Mouse (Mus musculus): ENCODE data around the gene Umad1. TPM values are rescaled to one million over a fixed set of nuclear protein-coding genes. Genes with fewer than 3 reads are reported as not detected.
A peak's percentile ranks its signal among the peaks of the same experiment; 100 is the strongest.

Umad1 gene
- polyA plus RNA-seq, 1 experiment from 2014 or later: 15.4 TPM

GRCm38 (mm10) chr6:8441814-8442213 is 182.7 kb downstream of the Umad1 start:
- 92% methylated on average over 3 of the region's 3 CpGs for WGBS
- H3K36me3 ChIP-seq (replicated peaks): no peaks in the 10 kb centered on the region
- H3K9me3 ChIP-seq: no peaks in the 10 kb centered on the region
- H3K4me3 ChIP-seq: no peak overlapping the region
- H3K27ac ChIP-seq (replicated peaks): no peak overlapping the region
- peaks cover 4% of the 10 kb centered on the region for H3K4me1 ChIP-seq
- DNase-seq (ENCODE audit: low spot score): no peak
- H3K27me3 ChIP-seq (replicated peaks; ENCODE audit: low read depth, poor library complexity, severe bottlenecking): no peaks in the 10 kb centered on the region

GRCm38 (mm10) chr6:8446786-8447185 is 187.7 kb downstream of the Umad1 start:
- Histone ChIP-seq H3K4me3 (no peak overlapping the region), H3K4me1 (peaks cover 7% of the 10 kb centered on the region), H3K9me3 (no peaks in the 10 kb centered on the region), H3K27ac (replicated peaks) (peak overlapping the region; percentile 48; the same call in 1 of the 2 replicates), H3K36me3 (replicated peaks) (no peaks in the 10 kb centered on the region), H3K27me3 (replicated peaks; ENCODE audit: low read depth, poor library complexity, severe bottlenecking) (no peaks in the 10 kb centered on the region)
- peak; percentile 38 for DNase-seq (ENCODE audit: low spot score)
- 48% methylated on average over 5 of the region's 5 CpGs for WGBS

- H3K27me3 ChIP-seq (replicated peaks; ENCODE audit: low read depth, poor library complexity, severe bottlenecking): no peaks in the 10 kb centered on the region
- no peak overlapping the region for H3K4me3 ChIP-seq
- no peaks in the 10 kb centered on the region for H3K4me1 ChIP-seq
- no peaks in the 10 kb centered on the region for H3K36me3 ChIP-seq (replicated peaks)
- DNase-seq (ENCODE audit: low spot score): no peak
- no peak overlapping the region for H3K27ac ChIP-seq (replicated peaks)
- WGBS: 86% methylated on average over 5 of the region's 5 CpGs
- H3K9me3 ChIP-seq: no peaks in the 10 kb centered on the region
Measured at GRCm38 (mm10) chr6:8455599-8455998, 196.5 kb downstream of the Umad1 start.

- H3K36me3 ChIP-seq (replicated peaks): no peaks in the 10 kb centered on the region
- no peaks in the 10 kb centered on the region for H3K9me3 ChIP-seq
- no peaks in the 10 kb centered on the region for H3K27me3 ChIP-seq (replicated peaks; ENCODE audit: low read depth, poor library complexity, severe bottlenecking)
- no peaks in the 10 kb centered on the region for H3K4me1 ChIP-seq
- DNase-seq (ENCODE audit: low spot score): no peak
- 91% methylated on average over 4 of the region's 4 CpGs for WGBS
- no peak overlapping the region for H3K4me3 ChIP-seq
- no peak overlapping the region for H3K27ac ChIP-seq (replicated peaks)
Measured at GRCm38 (mm10) chr6:8458596-8458995, 199.5 kb downstream of the Umad1 start.

- WGBS: 92% methylated on average over 2 of the region's 2 CpGs
- no peak for DNase-seq (ENCODE audit: low spot score)
- Histone ChIP-seq H3K27ac (replicated peaks) (no peak overlapping the region), H3K36me3 (replicated peaks) (no peaks in the 10 kb centered on the region), H3K4me3 (no peak overlapping the region), H3K9me3 (no peaks in the 10 kb centered on the region), H3K27me3 (replicated peaks; ENCODE audit: low read depth, poor library complexity, severe bottlenecking) (no peaks in the 10 kb centered on the region), H3K4me1 (no peaks in the 10 kb centered on the region)
Measured at GRCm38 (mm10) chr6:8462447-8462846, 203.4 kb downstream of the Umad1 start.

GRCm38 (mm10) chr6:8465388-8465787 is 206.3 kb downstream of the Umad1 start:
- DNase-seq (ENCODE audit: low spot score): no peak
- H3K27me3 ChIP-seq (replicated peaks; ENCODE audit: low read depth, poor library complexity, severe bottlenecking): no peaks in the 10 kb centered on the region
- no peak overlapping the region for H3K27ac ChIP-seq (replicated peaks)
- no peaks in the 10 kb centered on the region for H3K9me3 ChIP-seq
- no peaks in the 10 kb centered on the region for H3K36me3 ChIP-seq (replicated peaks)
- H3K4me1 ChIP-seq: no peaks in the 10 kb centered on the region
- H3K4me3 ChIP-seq: no peak overlapping the region
- WGBS: 70% methylated on average over 1 of the region's 1 CpGs

- Histone ChIP-seq H3K4me3 (no peak overlapping the region), H3K4me1 (no peaks in the 10 kb centered on the region), H3K36me3 (replicated peaks) (no peaks in the 10 kb centered on the region), H3K9me3 (no peaks in the 10 kb centered on the region), H3K27ac (replicated peaks) (no peak overlapping the region), H3K27me3 (replicated peaks; ENCODE audit: low read depth, poor library complexity, severe bottlenecking) (no peaks in the 10 kb centered on the region)
- whole genome bisulfite sequencing: 81% methylated on average over 5 of the region's 5 CpGs
- no peak for DNase-seq (ENCODE audit: low spot score)
Measured at GRCm38 (mm10) chr6:8465985-8466384, 206.9 kb downstream of the Umad1 start.

- DNase-seq (ENCODE audit: low spot score): no peak
- Histone ChIP-seq H3K27me3 (replicated peaks; ENCODE audit: low read depth, poor library complexity, severe bottlenecking) (no peaks in the 10 kb centered on the region), H3K36me3 (replicated peaks) (no peaks in the 10 kb centered on the region), H3K27ac (replicated peaks) (no peak overlapping the region), H3K4me1 (no peaks in the 10 kb centered on the region), H3K4me3 (no peak overlapping the region), H3K9me3 (no peaks in the 10 kb centered on the region)
- WGBS: 62% methylated on average over 10 of the region's 10 CpGs
Measured at GRCm38 (mm10) chr6:8467667-8468337, 208.7 kb downstream of the Umad1 start.

GRCm38 (mm10) chr6:8469918-8470317 is 210.8 kb downstream of the Umad1 start:
- no peaks in the 10 kb centered on the region for H3K36me3 ChIP-seq (replicated peaks)
- no peaks in the 10 kb centered on the region for H3K27me3 ChIP-seq (replicated peaks; ENCODE audit: low read depth, poor library complexity, severe bottlenecking)
- H3K27ac ChIP-seq (replicated peaks): no peak overlapping the region
- H3K4me1 ChIP-seq: no peaks in the 10 kb centered on the region
- no peak overlapping the region for H3K4me3 ChIP-seq
- DNase-seq (ENCODE audit: low spot score): no peak
- WGBS: 95% methylated on average over 3 of the region's 3 CpGs
- H3K9me3 ChIP-seq: no peaks in the 10 kb centered on the region

- Histone ChIP-seq H3K4me3 (no peak overlapping the region), H3K9me3 (no peaks in the 10 kb centered on the region), H3K4me1 (no peaks in the 10 kb centered on the region), H3K27me3 (replicated peaks; ENCODE audit: low read depth, poor library complexity, severe bottlenecking) (no peaks in the 10 kb centered on the region), H3K27ac (replicated peaks) (no peak overlapping the region), H3K36me3 (replicated peaks) (no peaks in the 10 kb centered on the region)
- DNase-seq (ENCODE audit: low spot score): no peak
- 92% methylated on average over 3 of the region's 3 CpGs for WGBS
Measured at GRCm38 (mm10) chr6:8472125-8472524, 213.0 kb downstream of the Umad1 start.

GRCm38 (mm10) chr6:8472915-8473314 is 213.8 kb downstream of the Umad1 start:
- no peak for DNase-seq (ENCODE audit: low spot score)
- Histone ChIP-seq H3K4me1 (no peaks in the 10 kb centered on the region), H3K4me3 (no peak overlapping the region), H3K36me3 (replicated peaks) (no peaks in the 10 kb centered on the region), H3K27me3 (replicated peaks; ENCODE audit: low read depth, poor library complexity, severe bottlenecking) (no peaks in the 10 kb centered on the region), H3K9me3 (no peaks in the 10 kb centered on the region), H3K27ac (replicated peaks) (no peak overlapping the region)
- 82% methylated on average over 5 of the region's 5 CpGs for WGBS

GRCm38 (mm10) chr6:8473498-8473897 is 214.4 kb downstream of the Umad1 start:
- Histone ChIP-seq H3K4me3 (no peak overlapping the region), H3K36me3 (replicated peaks) (no peaks in the 10 kb centered on the region), H3K27ac (replicated peaks) (no peak overlapping the region), H3K9me3 (no peaks in the 10 kb centered on the region), H3K27me3 (replicated peaks; ENCODE audit: low read depth, poor library complexity, severe bottlenecking) (no peaks in the 10 kb centered on the region), H3K4me1 (no peaks in the 10 kb centered on the region)
- 64% methylated on average over 5 of the region's 5 CpGs for WGBS
- no peak for DNase-seq (ENCODE audit: low spot score)

- DNase-seq (ENCODE audit: low spot score): no peak
- H3K27ac ChIP-seq (replicated peaks): no peak overlapping the region
- H3K27me3 ChIP-seq (replicated peaks; ENCODE audit: low read depth, poor library complexity, severe bottlenecking): no peaks in the 10 kb centered on the region
- H3K36me3 ChIP-seq (replicated peaks): no peaks in the 10 kb centered on the region
- 82% methylated on average over 3 of the region's 3 CpGs for WGBS
- no peaks in the 10 kb centered on the region for H3K9me3 ChIP-seq
- H3K4me1 ChIP-seq: peaks cover 7% of the 10 kb centered on the region
- H3K4me3 ChIP-seq: no peak overlapping the region
Measured at GRCm38 (mm10) chr6:8474316-8474715, 215.2 kb downstream of the Umad1 start.

All from embryonic facial prominence, embryonic 10.5 days (tissue).